Mouse (Mus musculus) midbrain, embryonic 14.5 days (tissue): ENCODE measurements around the gene Spa17. TPM values are rescaled to one million over a fixed set of nuclear protein-coding genes. Genes with fewer than 3 reads are reported as not detected.

Experiments used
- ATAC-seq: fragments of 200-750 bp; cut with Nextera tagmentation; 2 replicates; pipeline ENCODE4 v1.8.0; 2017; ENCODE audit warnings: moderate number of reproducible peaks, moderate library complexity; ENCODE audit not compliant: low FRiP score, low TSS enrichment
- DNase-seq: peaks from one replicate; pipeline ENCODE4 v3.0.0-alpha.2; 2015
- H3K27ac ChIP-seq: fragments of 300-500 bp; sonication (generic); replicated peaks from 2 replicates; pipeline ENCODE4 v1.5.1; 2014; ENCODE audit warnings: mild to moderate bottlenecking, low read depth, low read length, moderate library complexity
- H3K27me3 ChIP-seq: fragments of 300-500 bp; sonication (generic); 2 replicates; pipeline ENCODE4 v1.6.1; 2014; ENCODE audit warnings: low read length, control low read depth, mixed read lengths; ENCODE audit not compliant: control insufficient read depth, insufficient read depth
- H3K36me3 ChIP-seq: fragments of 300-500 bp; sonication (generic); 2 replicates; pipeline ENCODE4 v1.6.1; 2014; ENCODE audit warnings: low read length, control low read depth; ENCODE audit not compliant: control insufficient read depth, insufficient read depth
- H3K4me1 ChIP-seq: fragments of 300-500 bp; sonication (generic); 2 replicates; pipeline ENCODE4 v1.6.1; 2014; ENCODE audit warnings: mild to moderate bottlenecking, antibody characterized with exemption, low read length, control low read depth; ENCODE audit not compliant: control insufficient read depth, insufficient read depth
- H3K4me2 ChIP-seq: fragments of 300-500 bp; sonication (generic); 2 replicates; pipeline ENCODE4 v1.6.1; 2014; ENCODE audit warnings: mild to moderate bottlenecking, low read length, moderate library complexity
- H3K4me3 ChIP-seq: fragments of 300-500 bp; sonication (generic); replicated peaks from 2 replicates; pipeline ENCODE4 v1.5.1; 2014; ENCODE audit warnings: low read depth, low read length
- H3K9ac ChIP-seq: fragments of 300-500 bp; sonication (generic); replicated peaks from 2 replicates; pipeline ENCODE4 v1.6.1; 2014; ENCODE audit warnings: mild to moderate bottlenecking, low read length, moderate library complexity
- H3K9me3 ChIP-seq: fragments of 300-500 bp; sonication (generic); 2 replicates; pipeline ENCODE4 v1.6.1; 2016; ENCODE audit warnings: low read length, control low read depth, mixed read lengths; ENCODE audit not compliant: control insufficient read depth
- WGBS: fragments of 180-500 bp; shearing (Covaris S2); extraction: QIAGEN DNeasy Blood & Tissue Kit; methylation state at CpG from one replicate; pipeline ENCODE4 v1.1.7; 2014; 5-methylcytosine and 5-hydroxymethylcytosine counted together
- polyA plus RNA-seq: library from polyadenylated mRNA; unstranded; fragments of >200 nt; fragmentation: Nextera tagmentation; extraction: Ambion mirVana; gene quantifications from 2 replicates; pipeline ENCODE4 v1.2.1, GENCODE M21; 2014

The Spa17 gene
- polyA plus RNA-seq, 1 experiment from 2014 or later = 9.5 TPM

GRCm38 (mm10) chr9:37646246-37646645, 32.7 kb upstream of the Spa17 start:
- whole genome bisulfite sequencing = 92% methylated on average over 3 of the region's 3 CpGs

GRCm38 (mm10) chr9:37638721-37639120, 25.2 kb upstream of the Spa17 start:
- H3K4me3 ChIP-seq = no peak overlapping the region
- WGBS = 90% methylated on average over 3 of the region's 3 CpGs
- no peak overlapping the region for H3K27ac ChIP-seq
- H3K9ac ChIP-seq = no peak overlapping the region
- ATAC-seq (no peak), DNase-seq (no peak)
- no peaks in the 10 kb centered on the region for H3K36me3 ChIP-seq
- no peaks in the 10 kb centered on the region for H3K4me1 ChIP-seq
- no peaks in the 10 kb centered on the region for H3K9me3 ChIP-seq
- no peak overlapping the region for H3K4me2 ChIP-seq
- no peaks in the 10 kb centered on the region for H3K27me3 ChIP-seq

More at GRCm38 (mm10) chr9:37646246-37646645, 32.7 kb upstream of the Spa17 start:
- Histone ChIP-seq H3K4me3 (no peak overlapping the region), H3K9me3 (no peaks in the 10 kb centered on the region), H3K27me3 (no peaks in the 10 kb centered on the region), H3K4me2 (no peak overlapping the region), H3K9ac (no peak overlapping the region), H3K27ac (no peak overlapping the region), H3K36me3 (peaks cover 47% of the 10 kb centered on the region), H3K4me1 (no peaks in the 10 kb centered on the region)
- DNase-seq (no peak), ATAC-seq (no peak)

DNA sequence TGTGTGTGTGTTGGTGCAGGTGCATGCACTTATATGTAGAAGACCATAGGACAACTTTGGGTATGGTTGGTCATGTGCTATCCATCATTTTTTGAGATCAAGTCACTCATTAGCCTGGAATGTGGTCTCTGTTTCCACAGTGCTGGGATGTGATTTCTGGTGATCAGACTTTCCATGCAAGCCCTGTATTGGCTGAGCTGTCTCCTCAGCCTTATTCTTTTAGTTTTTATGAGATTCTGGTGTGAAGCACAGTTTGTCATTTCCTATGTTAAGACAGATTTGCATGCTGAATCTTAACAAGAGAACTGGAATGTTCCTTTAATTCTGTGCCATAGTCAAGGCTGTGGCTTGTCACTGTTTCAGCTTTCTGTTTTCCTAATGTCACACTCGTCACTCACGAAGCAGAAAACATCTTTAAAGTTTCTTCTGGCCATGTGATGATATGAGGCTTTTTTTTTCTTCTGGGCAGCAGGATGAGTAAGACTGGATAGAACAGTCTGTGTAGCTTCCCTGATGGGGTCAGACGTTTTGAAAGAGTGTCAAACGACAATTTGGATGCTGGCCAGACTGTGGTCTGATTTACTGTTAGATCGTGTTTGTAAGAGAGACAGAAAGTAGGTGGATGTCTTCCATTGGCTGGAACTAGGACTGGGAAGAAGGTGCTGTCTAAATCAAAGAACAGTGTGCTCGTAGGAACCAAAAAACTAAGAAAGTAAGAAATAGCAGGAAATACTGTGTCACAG, 23.4 kb upstream of the Spa17 start:
- no peaks in the 10 kb centered on the region for H3K9me3 ChIP-seq
- H3K9ac ChIP-seq = no peak overlapping the region
- WGBS = 53% methylated on average over 6 of the region's 6 CpGs
- no peak overlapping the region for H3K4me3 ChIP-seq
- H3K27me3 ChIP-seq = no peaks in the 10 kb centered on the region
- no peaks in the 10 kb centered on the region for H3K4me1 ChIP-seq
- H3K4me2 ChIP-seq = no peak overlapping the region
- no peaks in the 10 kb centered on the region for H3K36me3 ChIP-seq
- DNase-seq (no peak), ATAC-seq (no peak)
- H3K27ac ChIP-seq = no peak overlapping the region

DNA sequence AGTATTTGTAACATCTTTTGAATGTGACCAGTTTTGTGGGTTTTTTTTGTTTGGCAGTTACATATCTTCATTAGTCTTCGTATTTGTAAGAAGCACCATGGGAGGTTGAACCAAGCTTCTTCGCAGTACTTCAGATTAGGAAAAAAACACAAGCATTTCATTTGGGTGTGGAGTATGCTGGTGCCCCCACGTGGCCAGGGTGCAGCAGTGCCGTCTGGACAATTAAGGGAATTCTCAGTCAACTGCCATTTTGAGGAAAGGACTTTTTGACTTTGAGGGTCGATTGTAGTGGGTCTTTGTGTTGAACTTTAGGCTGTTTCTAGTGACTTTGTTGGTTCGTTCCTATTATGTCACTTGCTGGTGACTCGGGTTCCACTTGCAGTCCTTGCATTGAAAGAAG, 22.8 kb upstream of the Spa17 start:
- ATAC-seq (no peak), DNase-seq (peak; percentile 79)
- WGBS = 15% methylated on average over 7 of the region's 7 CpGs
- Histone ChIP-seq H3K4me1 (no peaks in the 10 kb centered on the region), H3K9me3 (no peaks in the 10 kb centered on the region), H3K4me2 (no peak overlapping the region), H3K36me3 (no peaks in the 10 kb centered on the region), H3K4me3 (no peak overlapping the region), H3K9ac (no peak overlapping the region), H3K27me3 (no peaks in the 10 kb centered on the region), H3K27ac (no peak overlapping the region)

DNA sequence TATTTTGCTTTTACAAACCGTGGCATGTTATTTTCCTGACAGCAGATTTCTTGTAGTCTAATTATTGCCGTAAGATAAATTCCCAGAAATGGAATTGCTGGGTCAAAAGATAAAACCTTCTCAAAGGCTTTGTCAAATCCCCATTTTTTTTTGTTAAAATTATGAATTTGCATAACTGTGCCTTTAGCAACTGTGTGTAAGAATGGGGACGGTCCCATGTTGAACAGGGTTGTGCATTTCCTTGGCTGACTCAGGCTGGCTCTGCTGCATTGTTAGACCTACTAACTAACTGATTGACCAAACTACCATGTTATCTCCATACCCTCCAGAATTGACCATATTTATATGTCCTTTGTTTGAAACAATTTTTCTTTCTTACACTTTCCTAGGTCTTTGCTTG, 20.7 kb upstream of the Spa17 start:
- no peak overlapping the region for H3K27ac ChIP-seq
- no peak for DNase-seq
- H3K36me3 ChIP-seq = no peaks in the 10 kb centered on the region

GRCm38 (mm10) chr9:37632305-37632704, 18.8 kb upstream of the Spa17 start:
- ATAC-seq (no peak), DNase-seq (no peak)
- H3K9ac ChIP-seq = no peak overlapping the region
- H3K4me3 ChIP-seq = no peak overlapping the region
- no peaks in the 10 kb centered on the region for H3K27me3 ChIP-seq
- H3K4me2 ChIP-seq = no peak overlapping the region
- WGBS = 89% methylated on average over 2 of the region's 2 CpGs
- H3K4me1 ChIP-seq = no peaks in the 10 kb centered on the region
- no peaks in the 10 kb centered on the region for H3K9me3 ChIP-seq
- H3K36me3 ChIP-seq = no peaks in the 10 kb centered on the region
- no peak overlapping the region for H3K27ac ChIP-seq

More for the DNA sequence above, 20.7 kb upstream of the Spa17 start:
- ATAC-seq = no peak
- no peaks in the 10 kb centered on the region for H3K4me1 ChIP-seq
- no peaks in the 10 kb centered on the region for H3K9me3 ChIP-seq
- H3K4me2 ChIP-seq = no peak overlapping the region
- no peak overlapping the region for H3K4me3 ChIP-seq
- no peaks in the 10 kb centered on the region for H3K27me3 ChIP-seq
- H3K9ac ChIP-seq = no peak overlapping the region
- WGBS = 90% methylated on average over 3 of the region's 3 CpGs

GRCm38 (mm10) chr9:37629941-37630340, 16.4 kb upstream of the Spa17 start:
- peaks cover 17% of the 10 kb centered on the region for H3K4me1 ChIP-seq
- H3K4me2 ChIP-seq = no peak overlapping the region
- H3K27me3 ChIP-seq = no peaks in the 10 kb centered on the region
- no peak for ATAC-seq
- H3K9ac ChIP-seq = no peak overlapping the region
- no peak overlapping the region for H3K4me3 ChIP-seq
- H3K36me3 ChIP-seq = no peaks in the 10 kb centered on the region
- no peaks in the 10 kb centered on the region for H3K9me3 ChIP-seq
- WGBS = 89% methylated on average over 2 of the region's 2 CpGs
- no peak overlapping the region for H3K27ac ChIP-seq
- DNase-seq = no peak

DNA sequence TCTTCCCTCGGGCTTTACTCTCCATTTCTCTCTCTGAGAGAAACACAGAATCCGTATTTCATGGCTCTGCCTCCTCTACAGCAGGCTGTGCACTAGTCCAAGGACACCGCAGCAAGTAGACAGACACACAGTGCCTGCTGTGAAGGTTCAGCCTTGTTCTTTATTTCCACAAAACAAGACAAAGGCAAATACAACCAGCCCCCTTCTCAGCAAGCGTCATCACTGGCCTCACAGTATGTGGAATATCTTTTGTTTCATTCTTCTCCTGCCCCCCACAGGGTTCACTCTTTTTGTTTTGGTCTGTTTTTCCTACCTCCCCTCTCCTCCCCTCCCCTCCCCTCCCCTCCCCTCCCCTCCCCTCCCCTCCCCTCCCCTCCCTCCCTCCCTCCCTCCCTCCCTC, 15.1 kb upstream of the Spa17 start:
- Histone ChIP-seq H3K4me3 (no peak overlapping the region), H3K36me3 (no peaks in the 10 kb centered on the region), H3K4me2 (no peak overlapping the region), H3K27me3 (no peaks in the 10 kb centered on the region), H3K9ac (no peak overlapping the region), H3K27ac (no peak overlapping the region), H3K9me3 (no peaks in the 10 kb centered on the region), H3K4me1 (peaks cover 17% of the 10 kb centered on the region)
- DNase-seq = no peak
- ATAC-seq = no peak
- WGBS = 32% methylated on average over 4 of the region's 4 CpGs

- DNase-seq (no peak), ATAC-seq (no peak)
- WGBS = 100% methylated on average over 1 of the region's 1 CpGs
- H3K27ac ChIP-seq = no peak overlapping the region
- no peaks in the 10 kb centered on the region for H3K36me3 ChIP-seq
- H3K4me1 ChIP-seq = peaks cover 17% of the 10 kb centered on the region
- no peaks in the 10 kb centered on the region for H3K9me3 ChIP-seq
- H3K4me3 ChIP-seq = no peak overlapping the region
- H3K9ac ChIP-seq = no peak overlapping the region
- H3K4me2 ChIP-seq = no peak overlapping the region
- H3K27me3 ChIP-seq = no peaks in the 10 kb centered on the region
Observed at GRCm38 (mm10) chr9:37627263-37627662, 13.7 kb upstream of the Spa17 start.
